Mouse (Mus musculus): ENCODE measurements around the gene Flt3.

The Flt3 gene

GRCm38 (mm10) chr5:147306638-147307397 is 93.5 kb downstream of the Flt3 start, which contains the start of gene Cdx2:
Cdx2 (minus strand) TSS chr5:147307270.
- DNase-seq = no peak

- DNase-seq = no peak
Measured at GRCm38 (mm10) chr5:147305856-147306637, 94.2 kb downstream of the Flt3 start.

GRCm38 (mm10) chr5:147305166-147305565 is 95.1 kb downstream of the Flt3 start:
- DNase-seq = no peak

- DNase-seq = no peak
Measured at GRCm38 (mm10) chr5:147304276-147305155, 95.8 kb downstream of the Flt3 start.

- no peak for DNase-seq
Measured at GRCm38 (mm10) chr5:147302746-147303400, 97.4 kb downstream of the Flt3 start.

- no peak for DNase-seq
Measured at GRCm38 (mm10) chr5:147302141-147302540, 98.1 kb downstream of the Flt3 start.

GRCm38 (mm10) chr5:147301781-147302070 is 98.6 kb downstream of the Flt3 start:
- DNase-seq = no peak

- DNase-seq = no peak
Measured at GRCm38 (mm10) chr5:147300917-147301780, 99.1 kb downstream of the Flt3 start.

GRCm38 (mm10) chr5:147300001-147300363 is 100.3 kb downstream of the Flt3 start:
- DNase-seq = no peak

- DNase-seq = peak; percentile 56
Measured at GRCm38 (mm10) chr5:147299255-147300000, 100.9 kb downstream of the Flt3 start.

- no peak for DNase-seq
Measured at GRCm38 (mm10) chr5:147297249-147297648, 103.0 kb downstream of the Flt3 start.

GRCm38 (mm10) chr5:147294121-147294520 is 106.2 kb downstream of the Flt3 start:
- peak; percentile 22 for DNase-seq

- peak; percentile 65 for DNase-seq
Measured at GRCm38 (mm10) chr5:147293127-147293910, 107.0 kb downstream of the Flt3 start.

GRCm38 (mm10) chr5:147292506-147293120 is 107.7 kb downstream of the Flt3 start:
- no peak for DNase-seq

GRCm38 (mm10) chr5:147291764-147292505 is 108.4 kb downstream of the Flt3 start:
- no peak for DNase-seq

GRCm38 (mm10) chr5:147284365-147284764 is 115.9 kb downstream of the Flt3 start:
- no peak for DNase-seq
